Mouse (Mus musculus) stomach, embryonic 16.5 days (tissue): ENCODE measurements at regions not wholly inside any gene's neighbourhood (a gene's known extent, or its start where the extent isn't known, plus 50 kb on each side); places are given as distances from the start of the nearest gene placed in this dataset.

ENCODE experiments used
- ATAC-seq: fragments of 200-750 bp; cut with Nextera tagmentation; 2 replicates; pipeline ENCODE4 v1.8.0; 2017; ENCODE audit warnings: moderate number of reproducible peaks, moderate TSS enrichment; ENCODE audit not compliant: insufficient read depth, low FRiP score
- H3K27ac ChIP-seq: fragments of 300-500 bp; sonication (generic); 2 replicates; pipeline ENCODE4 v1.5.1; 2014; ENCODE audit warnings: low read length
- H3K27me3 ChIP-seq: fragments of 300-500 bp; sonication (generic); 2 replicates; pipeline ENCODE4 v1.6.1; 2014; ENCODE audit warnings: low read length, control low read depth, mixed read lengths; ENCODE audit not compliant: control insufficient read depth, insufficient read depth
- H3K36me3 ChIP-seq: fragments of 300-500 bp; sonication (generic); 2 replicates; pipeline ENCODE4 v1.6.1; 2014; ENCODE audit warnings: low read length; ENCODE audit not compliant: control insufficient read depth, insufficient read depth
- H3K4me1 ChIP-seq: fragments of 300-500 bp; sonication (generic); 2 replicates; pipeline ENCODE4 v1.6.1; 2014; ENCODE audit warnings: low read length, control low read depth, mixed read lengths; ENCODE audit not compliant: control insufficient read depth, insufficient read depth
- H3K4me2 ChIP-seq: fragments of 300-500 bp; sonication (generic); 2 replicates; pipeline ENCODE4 v1.6.1; 2014; ENCODE audit warnings: low read depth, low read length, mixed read lengths
- H3K4me3 ChIP-seq: fragments of 300-500 bp; sonication (generic); replicated peaks from 2 replicates; pipeline ENCODE4 v1.5.1; 2014; ENCODE audit warnings: mild to moderate bottlenecking, low read length
- H3K9ac ChIP-seq: fragments of 300-500 bp; sonication (generic); 2 replicates; pipeline ENCODE4 v1.6.1; 2014; ENCODE audit warnings: low read length
- H3K9me3 ChIP-seq: fragments of 300-500 bp; sonication (generic); replicated peaks from 2 replicates; pipeline ENCODE4 v1.6.1; 2016; ENCODE audit warnings: low read length, control low read depth; ENCODE audit not compliant: control insufficient read depth
- WGBS: fragments of 180-500 bp; shearing (Covaris S2); extraction: QIAGEN DNeasy Blood & Tissue Kit; methylation state at CpG from one replicate; pipeline ENCODE4 v1.1.7; 2014; 5-methylcytosine and 5-hydroxymethylcytosine counted together

DNA sequence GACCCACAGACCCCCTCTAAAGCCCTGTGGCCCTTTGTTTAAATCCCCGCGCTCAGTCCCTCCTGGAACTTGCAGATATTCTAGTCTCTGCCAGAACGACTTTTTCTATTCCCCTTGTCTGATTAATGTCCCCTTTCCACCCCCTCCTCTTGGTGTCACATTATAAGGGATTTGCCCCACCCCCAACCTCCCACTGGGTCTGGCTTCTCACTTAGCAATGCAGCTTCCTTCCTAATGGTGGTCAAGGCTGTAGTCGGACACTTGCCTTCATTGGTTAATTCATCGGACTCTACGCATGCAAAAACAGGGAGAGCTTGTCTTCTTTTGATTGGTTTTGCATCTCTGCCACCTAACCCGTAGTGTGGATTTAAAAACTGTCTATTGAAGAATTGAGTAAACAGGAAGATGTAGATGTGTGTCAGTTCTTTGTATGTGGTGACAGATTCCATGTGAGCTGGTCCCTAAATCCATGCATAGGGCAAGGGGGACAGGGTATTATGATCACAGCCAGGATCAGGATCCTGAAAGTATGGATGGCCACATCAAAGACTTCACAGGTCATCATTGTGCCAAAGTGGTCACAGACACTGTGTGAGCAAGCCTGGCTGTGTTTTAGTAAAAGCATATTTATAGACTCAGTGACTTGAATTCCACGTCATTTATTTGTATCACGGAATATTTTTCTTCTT lies 908.3 kb upstream of the Lrrc6 start:
- H3K9ac ChIP-seq, result no peak overlapping the region
- H3K9me3 ChIP-seq, result no peaks in the 10 kb centered on the region
- H3K4me2 ChIP-seq, result no peak overlapping the region
- 65% methylated on average over 9 of the region's 9 CpGs for WGBS
- no peaks in the 10 kb centered on the region for H3K36me3 ChIP-seq
- H3K27ac ChIP-seq, result no peak overlapping the region
- no peaks in the 10 kb centered on the region for H3K4me1 ChIP-seq
- no peak overlapping the region for H3K4me3 ChIP-seq
- no peaks in the 10 kb centered on the region for H3K27me3 ChIP-seq
- no peak for ATAC-seq

DNA sequence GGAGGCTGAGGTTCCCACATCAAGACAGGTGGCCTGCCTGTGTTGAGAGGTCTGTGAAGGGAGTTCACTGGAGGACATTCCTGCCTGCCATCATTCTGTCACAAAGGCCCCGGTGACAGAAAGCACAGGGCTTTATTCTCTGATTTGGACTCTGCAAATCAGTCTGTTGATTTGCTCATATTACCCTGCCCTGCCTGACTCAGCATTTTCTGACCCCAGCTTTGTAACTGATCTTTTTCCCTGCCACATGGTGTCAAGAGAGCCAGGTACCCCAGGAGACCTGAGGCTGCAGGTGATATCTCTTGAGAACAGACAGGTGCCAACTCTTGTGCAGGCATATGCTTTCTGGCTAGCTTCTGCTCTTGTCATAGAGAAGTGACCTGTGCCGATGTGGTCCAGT lies 906.5 kb upstream of the Lrrc6 start:
- ATAC-seq, result no peak
- Histone ChIP-seq H3K9me3 (no peaks in the 10 kb centered on the region), H3K27me3 (no peaks in the 10 kb centered on the region), H3K4me1 (no peaks in the 10 kb centered on the region), H3K36me3 (no peaks in the 10 kb centered on the region), H3K9ac (no peak overlapping the region), H3K4me3 (no peak overlapping the region), H3K27ac (no peak overlapping the region), H3K4me2 (no peak overlapping the region)
- WGBS, result 69% methylated on average over 2 of the region's 2 CpGs

DNA sequence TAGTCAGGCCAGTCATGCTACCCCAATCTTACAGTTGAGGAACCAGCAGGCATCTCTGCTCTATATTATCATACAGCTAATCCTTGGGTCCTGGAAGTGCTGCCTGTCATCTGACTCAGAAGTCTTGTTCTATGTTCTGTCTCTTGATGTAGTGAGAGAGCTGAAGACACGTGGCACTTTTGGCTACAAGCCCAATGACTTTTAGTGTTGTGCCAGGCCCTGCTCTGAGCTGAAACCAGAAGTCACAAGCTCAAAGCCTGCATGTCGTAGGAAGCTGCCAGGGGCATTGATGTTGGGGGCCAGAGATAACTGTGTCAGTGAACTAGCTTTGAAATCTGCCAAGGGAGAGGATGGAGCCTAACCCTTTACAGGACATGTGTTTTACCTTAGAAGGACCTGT lies 904.8 kb upstream of the Lrrc6 start:
- Histone ChIP-seq H3K27me3 (no peaks in the 10 kb centered on the region), H3K36me3 (no peaks in the 10 kb centered on the region), H3K4me3 (no peak overlapping the region), H3K4me1 (no peaks in the 10 kb centered on the region), H3K9ac (no peak overlapping the region), H3K4me2 (no peak overlapping the region), H3K9me3 (no peaks in the 10 kb centered on the region), H3K27ac (no peak overlapping the region)
- ATAC-seq, result no peak
- WGBS, result 48% methylated on average over 2 of the region's 2 CpGs

DNA sequence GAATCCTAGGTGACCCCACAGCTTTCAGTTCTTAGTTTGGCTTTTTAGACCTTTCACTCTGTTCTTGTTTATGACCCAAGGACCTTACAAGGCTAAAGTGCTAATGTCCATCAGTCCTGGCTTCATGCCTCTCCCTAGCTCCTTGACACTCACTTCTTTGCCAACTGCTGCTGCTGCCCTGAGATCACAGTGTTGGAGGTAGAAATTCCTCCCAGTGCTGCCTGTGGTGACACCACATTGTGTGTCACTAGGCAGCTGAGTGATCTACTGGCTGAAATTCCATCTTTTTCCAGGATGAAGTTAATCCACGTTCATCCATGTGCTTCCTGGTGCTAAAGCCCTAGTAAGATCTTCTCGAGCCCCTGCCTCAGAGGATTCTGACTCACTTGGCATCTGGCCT lies 904.3 kb upstream of the Lrrc6 start:
- Histone ChIP-seq H3K27me3 (no peaks in the 10 kb centered on the region), H3K4me3 (no peak overlapping the region), H3K27ac (no peak overlapping the region), H3K9ac (no peak overlapping the region), H3K36me3 (no peaks in the 10 kb centered on the region), H3K4me1 (no peaks in the 10 kb centered on the region), H3K9me3 (no peaks in the 10 kb centered on the region), H3K4me2 (no peak overlapping the region)
- ATAC-seq, result no peak
- WGBS, result 65% methylated on average over 2 of the region's 2 CpGs

DNA sequence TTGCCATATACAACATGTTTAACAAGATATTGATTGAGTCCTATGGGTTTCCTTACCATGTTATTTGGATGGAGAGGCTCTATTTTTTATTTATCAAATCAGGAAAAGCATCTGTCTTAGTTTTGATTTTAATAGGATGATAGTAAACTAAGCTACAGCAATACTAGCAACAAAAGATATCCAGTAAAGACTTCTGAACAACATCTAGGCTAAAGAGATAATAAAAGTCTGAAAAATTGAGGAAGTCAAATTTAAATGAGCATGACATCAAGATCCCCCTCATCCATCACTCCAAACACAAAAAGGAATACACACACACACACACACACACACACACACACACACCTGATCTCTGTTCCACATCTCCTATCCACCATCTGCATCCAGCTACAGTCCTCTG lies 901.6 kb upstream of the Lrrc6 start:
- H3K36me3 ChIP-seq, result no peaks in the 10 kb centered on the region
- no peaks in the 10 kb centered on the region for H3K9me3 ChIP-seq
- no peak overlapping the region for H3K27ac ChIP-seq
- no peak overlapping the region for H3K4me3 ChIP-seq
- no peak overlapping the region for H3K9ac ChIP-seq
- H3K4me2 ChIP-seq, result no peak overlapping the region
- H3K4me1 ChIP-seq, result no peaks in the 10 kb centered on the region
- no peaks in the 10 kb centered on the region for H3K27me3 ChIP-seq
- no peak for ATAC-seq

DNA sequence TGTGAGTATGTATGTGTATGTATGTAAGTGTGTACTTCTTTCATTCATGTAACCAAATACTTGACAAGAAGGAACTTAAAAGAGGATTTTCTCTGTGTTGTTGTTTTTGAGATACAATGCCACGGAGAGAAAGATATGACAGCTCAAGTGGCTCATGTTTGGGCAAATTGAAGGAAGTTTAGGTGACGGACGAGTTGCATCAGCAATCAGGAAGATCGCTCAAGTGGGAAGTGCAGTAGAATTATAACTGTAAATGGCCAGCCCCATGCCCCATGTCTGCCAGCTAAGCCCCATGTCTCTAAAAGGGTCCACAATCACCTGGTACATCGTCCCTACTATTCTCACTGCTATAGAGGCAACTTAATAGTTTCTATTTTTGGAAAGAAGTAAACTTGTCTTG lies 896.6 kb upstream of the Lrrc6 start:
- Histone ChIP-seq H3K9me3 (no peaks in the 10 kb centered on the region), H3K36me3 (no peaks in the 10 kb centered on the region), H3K27ac (no peak overlapping the region), H3K4me3 (no peak overlapping the region), H3K27me3 (no peaks in the 10 kb centered on the region), H3K9ac (no peak overlapping the region), H3K4me2 (no peak overlapping the region), H3K4me1 (no peaks in the 10 kb centered on the region)
- 75% methylated on average over 5 of the region's 5 CpGs for WGBS
- no peak for ATAC-seq

DNA sequence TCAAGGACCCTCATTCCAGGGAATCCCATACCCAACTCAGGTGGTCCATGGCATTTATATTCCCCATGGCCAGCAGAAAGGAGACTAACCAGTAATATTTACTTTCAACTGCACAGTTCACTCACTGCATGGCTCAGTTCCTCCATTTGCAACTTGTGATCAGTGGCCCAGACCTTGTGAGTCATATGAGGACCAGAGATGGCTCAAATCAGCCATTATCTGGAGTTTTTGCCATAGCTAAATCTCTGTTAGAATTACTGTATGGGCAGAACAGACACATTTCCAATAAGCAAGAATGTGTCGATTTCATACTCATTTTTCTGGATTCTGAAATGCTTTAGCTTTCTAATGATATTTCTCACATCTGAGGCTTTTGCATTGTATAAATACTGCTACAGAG lies 894.4 kb upstream of the Lrrc6 start:
- Histone ChIP-seq H3K9ac (no peak overlapping the region), H3K4me1 (no peaks in the 10 kb centered on the region), H3K4me2 (no peak overlapping the region), H3K4me3 (no peak overlapping the region), H3K9me3 (no peaks in the 10 kb centered on the region), H3K27ac (no peak overlapping the region), H3K36me3 (no peaks in the 10 kb centered on the region), H3K27me3 (no peaks in the 10 kb centered on the region)
- WGBS, result 75% methylated on average over 1 of the region's 1 CpGs
- no peak for ATAC-seq

DNA sequence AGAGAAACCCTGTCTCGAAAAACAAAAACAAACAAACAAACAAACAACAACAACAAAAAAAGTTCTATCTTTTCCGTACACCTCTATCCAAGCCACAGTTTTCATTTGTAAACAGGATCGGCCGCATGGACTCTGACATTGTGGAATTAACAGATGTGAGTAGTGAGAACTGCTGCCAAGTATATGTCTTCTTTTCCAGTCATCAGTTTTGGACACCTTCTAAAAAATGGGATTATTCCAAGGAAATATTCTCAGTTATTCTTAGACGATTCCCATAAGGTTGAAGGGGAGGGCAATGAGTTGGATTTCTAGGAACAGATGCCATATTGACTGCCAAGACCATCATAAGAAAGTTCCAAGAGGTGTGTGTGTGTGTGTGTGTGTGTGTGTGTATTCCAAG lies 891.2 kb upstream of the Lrrc6 start:
- H3K4me2 ChIP-seq, result no peak overlapping the region

DNA sequence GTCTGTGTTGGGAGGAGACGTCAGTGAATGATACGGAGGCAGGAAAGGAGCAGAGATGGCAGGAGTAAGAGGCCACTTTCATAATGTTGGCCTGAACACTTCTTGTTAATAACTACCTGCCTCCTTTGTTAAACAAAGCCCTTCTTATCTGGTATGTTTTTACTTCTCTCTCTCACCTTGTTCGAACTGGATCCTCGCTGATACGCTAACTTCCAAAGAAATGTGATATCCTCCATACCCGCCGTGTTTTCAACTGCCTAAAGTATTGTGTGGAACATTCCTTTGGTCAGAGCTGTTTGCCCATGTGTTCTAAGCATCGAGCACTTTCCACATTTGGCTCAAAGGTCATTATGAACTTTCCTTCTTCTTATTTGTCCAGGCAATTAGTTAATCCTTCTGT lies 887.8 kb upstream of the Lrrc6 start:
- Histone ChIP-seq H3K4me1 (no peaks in the 10 kb centered on the region), H3K9me3 (no peaks in the 10 kb centered on the region), H3K4me3 (no peak overlapping the region), H3K27ac (no peak overlapping the region), H3K36me3 (no peaks in the 10 kb centered on the region), H3K27me3 (no peaks in the 10 kb centered on the region), H3K4me2 (no peak overlapping the region), H3K9ac (no peak overlapping the region)
- 61% methylated on average over 8 of the region's 8 CpGs for WGBS
- no peak for ATAC-seq

More for the DNA sequence above, 891.2 kb upstream of the Lrrc6 start:
- Histone ChIP-seq H3K27ac (no peak overlapping the region), H3K27me3 (no peaks in the 10 kb centered on the region), H3K36me3 (no peaks in the 10 kb centered on the region), H3K4me3 (no peak overlapping the region), H3K9me3 (no peaks in the 10 kb centered on the region), H3K9ac (no peak overlapping the region), H3K4me1 (no peaks in the 10 kb centered on the region)
- no peak for ATAC-seq
- WGBS, result 75% methylated on average over 5 of the region's 5 CpGs

DNA sequence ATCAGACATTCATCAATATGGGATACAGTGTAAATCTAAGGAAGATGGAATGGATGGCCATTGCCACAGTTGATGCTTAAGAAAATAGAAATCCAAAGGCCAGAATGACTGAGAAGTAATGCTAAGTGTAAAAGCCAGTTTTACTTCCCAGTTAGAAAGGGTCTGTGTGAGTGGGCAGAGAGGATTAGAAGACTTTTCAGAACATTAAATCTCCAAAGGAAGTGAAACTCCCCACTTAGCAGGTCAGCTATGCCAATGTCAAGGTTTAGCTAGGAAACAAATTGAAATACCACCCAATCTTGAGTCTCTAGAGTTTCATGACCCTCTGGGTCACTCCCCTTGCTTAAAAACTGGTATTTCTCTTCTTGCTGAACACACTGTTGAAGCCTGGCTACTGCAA lies 886.2 kb upstream of the Lrrc6 start:
- no peak overlapping the region for H3K9ac ChIP-seq
- no peak overlapping the region for H3K4me2 ChIP-seq
- no peak overlapping the region for H3K4me3 ChIP-seq
- no peak for ATAC-seq
- no peaks in the 10 kb centered on the region for H3K36me3 ChIP-seq
- H3K9me3 ChIP-seq, result no peaks in the 10 kb centered on the region
- H3K27ac ChIP-seq, result no peak overlapping the region
- H3K4me1 ChIP-seq, result no peaks in the 10 kb centered on the region
- no peaks in the 10 kb centered on the region for H3K27me3 ChIP-seq
